8 mouse cellular contexts compared by ENCODE assay signal in the genomic region with DNA sequence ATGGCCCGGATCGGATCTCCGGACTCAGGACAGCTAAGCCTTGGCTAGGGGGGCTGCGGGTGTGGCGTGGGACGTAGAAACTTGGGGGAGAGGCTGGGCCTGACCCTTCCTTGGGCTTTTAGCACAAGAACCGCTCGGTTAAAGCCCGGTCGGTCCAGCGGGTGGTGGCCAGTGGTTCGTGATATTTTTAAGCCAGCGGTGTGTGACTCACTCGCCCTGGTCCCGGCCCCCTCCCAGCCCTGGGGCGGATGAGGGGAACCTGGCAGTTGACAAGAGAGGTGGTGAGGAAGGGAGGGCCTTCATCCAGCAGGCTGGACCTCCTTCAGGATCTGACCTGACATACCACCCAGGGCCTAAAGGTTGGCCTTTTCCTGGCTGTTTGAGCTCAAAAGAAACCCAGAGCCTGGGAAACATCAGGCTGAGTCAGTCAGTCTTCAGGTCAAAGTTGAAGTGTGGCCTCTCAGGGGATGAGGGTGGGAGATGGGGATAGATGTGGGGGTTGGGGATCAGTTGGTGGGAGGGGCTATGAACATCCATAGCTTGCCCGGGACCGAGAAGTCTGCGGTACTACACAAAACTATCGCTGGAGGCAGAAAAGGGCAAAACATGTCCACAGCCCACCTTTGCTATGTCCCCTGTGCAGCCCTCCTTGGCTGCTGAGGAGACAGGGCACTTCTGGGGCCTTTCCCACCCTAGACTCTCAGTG. TPM values are rescaled to one million over a fixed set of nuclear protein-coding genes. Genes with fewer than 3 reads are reported as not detected.
A peak's percentile ranks its signal among the peaks of the same experiment; 100 is the strongest.
DNase-seq lines count a peak whose midpoint lies in the region; ATAC-seq and TF ChIP-seq lines count a peak whose summit lies in the region.

No protein-coding gene starts in this region.

- H3K27ac ChIP-seq in embryonic facial prominence, embryonic 12.5 days: no peak overlapping the region
- peak overlapping the region; percentile 79 for H3K27ac ChIP-seq in kidney, embryonic 16.5 days (ENCODE audit: low read length)
- no peak overlapping the region for H3K27ac ChIP-seq in neural tube, embryonic 15.5 days (replicated peaks)

- peak overlapping the region; percentile 40 for H3K9ac ChIP-seq in embryonic facial prominence, embryonic 12.5 days
- peak overlapping the region; percentile 73 for H3K9ac ChIP-seq in kidney, embryonic 16.5 days (replicated peaks; ENCODE audit: low read length)
- no peak overlapping the region for H3K9ac ChIP-seq in neural tube, embryonic 15.5 days (replicated peaks)

- H3K4me2 ChIP-seq in embryonic facial prominence, embryonic 12.5 days (replicated peaks): peak overlapping the region; percentile 55
- peak overlapping the region; percentile 63 for H3K4me2 ChIP-seq in kidney, embryonic 16.5 days (replicated peaks; ENCODE audit: low read depth, low read length)
- H3K4me2 ChIP-seq in neural tube, embryonic 15.5 days: peak overlapping the region; percentile 41; the same call in 1 of the 2 replicates

- peaks cover 16% of the 10 kb centered on the region for H3K27me3 ChIP-seq in embryonic facial prominence, embryonic 12.5 days
- no peaks in the 10 kb centered on the region for H3K27me3 ChIP-seq in kidney, embryonic 16.5 days (ENCODE audit: insufficient read depth, low read length)
- H3K27me3 ChIP-seq in neural tube, embryonic 15.5 days (replicated peaks): peaks cover 10% of the 10 kb centered on the region; the same call in 1 of the 2 replicates

- peaks cover 9% of the 10 kb centered on the region; the same call in 1 of the 2 replicates for H3K36me3 ChIP-seq in embryonic facial prominence, embryonic 12.5 days
- peaks cover 9% of the 10 kb centered on the region for H3K36me3 ChIP-seq in kidney, embryonic 16.5 days (ENCODE audit: insufficient read depth, low read length)
- H3K36me3 ChIP-seq in neural tube, embryonic 15.5 days: peaks cover 7% of the 10 kb centered on the region

- H3K4me3 ChIP-seq in lung, adult 2 months (replicated peaks; ENCODE audit: extremely low read depth, low read depth, low read length): peak overlapping the region; percentile 43
- peak overlapping the region; percentile 21 for H3K4me3 ChIP-seq in embryonic facial prominence, embryonic 12.5 days
- H3K4me3 ChIP-seq in kidney, embryonic 16.5 days (ENCODE audit: low read length): peak overlapping the region; percentile 47
- H3K4me3 ChIP-seq in neural tube, embryonic 15.5 days (replicated peaks): no peak overlapping the region

- peaks cover 8% of the 10 kb centered on the region for H3K4me1 ChIP-seq in lung, adult 2 months (ENCODE audit: control insufficient read depth, insufficient read depth, low read length)
- H3K4me1 ChIP-seq in embryonic facial prominence, embryonic 12.5 days: peaks cover 13% of the 10 kb centered on the region
- peaks cover 19% of the 10 kb centered on the region for H3K4me1 ChIP-seq in kidney, embryonic 16.5 days (ENCODE audit: insufficient read depth, low read length)
- H3K4me1 ChIP-seq in neural tube, embryonic 15.5 days: peaks cover 6% of the 10 kb centered on the region

- ATAC-seq in embryonic facial prominence, embryonic 12.5 days (ENCODE audit: insufficient number of reproducible peaks, insufficient read depth, low FRiP score, low TSS enrichment): no peak
- peak; percentile 5; the same call in 1 of the 2 replicates for ATAC-seq in kidney, embryonic 16.5 days (ENCODE audit: low FRiP score, low TSS enrichment)
- no peak for ATAC-seq in neural tube, embryonic 15.5 days (ENCODE audit: low FRiP score)
- no peak for ATAC-seq in monocyte, adult 5-6 weeks (replicated peaks; ENCODE audit: insufficient number of reproducible peaks, low FRiP score, low TSS enrichment, poor library complexity, severe bottlenecking)

- WGBS in lung, adult 2 months: 50% methylated on average over 20 of the region's 20 CpGs
- WGBS in embryonic facial prominence, embryonic 12.5 days: 37% methylated on average over 20 of the region's 20 CpGs
- WGBS in kidney, embryonic 16.5 days: 29% methylated on average over 20 of the region's 20 CpGs
- 44% methylated on average over 20 of the region's 20 CpGs for WGBS in neural tube, embryonic 15.5 days

- TF ChIP-seq CTCF in lung, adult 2 months (IDR thresholded peaks at IDR 0.05; ENCODE audit: insufficient read depth, low read length): no peak

- TF ChIP-seq POLR2A in lung, adult 2 months (IDR thresholded peaks at IDR 0.05; ENCODE audit: borderline replicate concordance, extremely low read depth, low read depth, low read length): no peak

- no peak for DNase-seq in lung, adult 2 months
- DNase-seq in lung, postnatal 10 days: no peak
- no peak for DNase-seq in urinary bladder, postnatal 14 days (ENCODE audit: low spot score)
- no peak for DNase-seq in thymus, postnatal 10 days (ENCODE audit: low spot score in 2 of 2)

- no peaks in the 10 kb centered on the region for H3K9me3 ChIP-seq in embryonic facial prominence, embryonic 12.5 days
- no peaks in the 10 kb centered on the region for H3K9me3 ChIP-seq in kidney, embryonic 16.5 days (ENCODE audit: low read length)
- no peaks in the 10 kb centered on the region for H3K9me3 ChIP-seq in neural tube, embryonic 15.5 days (replicated peaks)

RNA-seq across cellular contexts. Expression of a gene that starts 0.7 kb away (rescaled TPM):
- 112 and 143 TPM in 2 replicates for polyA plus RNA-seq in lung, adult 2 months (2012; rRNA removed)
- polyA plus RNA-seq in embryonic facial prominence, embryonic 12.5 days (2016; fragmentation: Nextera tagmentation; extraction: Ambion mirVana): 5.6 and 5.7 TPM in 2 replicates
- 59.4 and 62.9 TPM in 2 replicates for polyA plus RNA-seq in kidney, embryonic 16.5 days (2015; fragmentation: Nextera tagmentation; extraction: Ambion mirVana)
- polyA plus RNA-seq in neural tube, embryonic 15.5 days (2015; fragmentation: Nextera tagmentation; extraction: Ambion mirVana): 0.23 and 10.7 TPM in 2 replicates
- total RNA-seq in monocyte, adult 5-6 weeks (2017): not detected in 3 replicates

RNA-seq across cellular contexts. Expression of a gene that starts 11.8 kb away (rescaled TPM):
- polyA plus RNA-seq in lung, adult 2 months (2012; rRNA removed): 37.2 and 49.2 TPM in 2 replicates
- polyA plus RNA-seq in embryonic facial prominence, embryonic 12.5 days (2016; fragmentation: Nextera tagmentation; extraction: Ambion mirVana): 54.3 and 56.7 TPM in 2 replicates
- 49.3 and 59.8 TPM in 2 replicates for polyA plus RNA-seq in kidney, embryonic 16.5 days (2015; fragmentation: Nextera tagmentation; extraction: Ambion mirVana)
- 50.5 and 55.8 TPM in 2 replicates for polyA plus RNA-seq in neural tube, embryonic 15.5 days (2015; fragmentation: Nextera tagmentation; extraction: Ambion mirVana)
- 2.8 to 16.3 TPM (median 7.1 TPM) in 3 replicates for total RNA-seq in monocyte, adult 5-6 weeks (2017)

RNA-seq across cellular contexts. Expression of a gene that starts 11.9 kb away (rescaled TPM):
- polyA plus RNA-seq in lung, adult 2 months (2012; rRNA removed): 18.6 and 22.7 TPM in 2 replicates
- polyA plus RNA-seq in embryonic facial prominence, embryonic 12.5 days (2016; fragmentation: Nextera tagmentation; extraction: Ambion mirVana): 75.4 and 83.4 TPM in 2 replicates
- 77.4 and 87.5 TPM in 2 replicates for polyA plus RNA-seq in kidney, embryonic 16.5 days (2015; fragmentation: Nextera tagmentation; extraction: Ambion mirVana)
- 178 and 200 TPM in 2 replicates for polyA plus RNA-seq in neural tube, embryonic 15.5 days (2015; fragmentation: Nextera tagmentation; extraction: Ambion mirVana)
- total RNA-seq in monocyte, adult 5-6 weeks (2017): 10.2 to 21.2 TPM (median 16.0 TPM) in 3 replicates

RNA-seq across cellular contexts. Expression of a gene that starts 47.6 kb away (rescaled TPM):
- not detected in 2 replicates for polyA plus RNA-seq in lung, adult 2 months (2012; rRNA removed)
- polyA plus RNA-seq in embryonic facial prominence, embryonic 12.5 days (2016; fragmentation: Nextera tagmentation; extraction: Ambion mirVana): 1.7 and 2.3 TPM in 2 replicates
- polyA plus RNA-seq in kidney, embryonic 16.5 days (2015; fragmentation: Nextera tagmentation; extraction: Ambion mirVana): 1.3 and 1.5 TPM in 2 replicates
- 0.87 and 1.3 TPM in 2 replicates for polyA plus RNA-seq in neural tube, embryonic 15.5 days (2015; fragmentation: Nextera tagmentation; extraction: Ambion mirVana)
- total RNA-seq in monocyte, adult 5-6 weeks (2017): not detected in 3 replicates

RNA-seq across cellular contexts. Expression of a gene that starts 52.6 kb away (rescaled TPM):
- polyA plus RNA-seq in lung, adult 2 months (2012; rRNA removed): 145 and 204 TPM in 2 replicates
- polyA plus RNA-seq in embryonic facial prominence, embryonic 12.5 days (2016; fragmentation: Nextera tagmentation; extraction: Ambion mirVana): 303 and 306 TPM in 2 replicates
- polyA plus RNA-seq in kidney, embryonic 16.5 days (2015; fragmentation: Nextera tagmentation; extraction: Ambion mirVana): 371 and 374 TPM in 2 replicates
- 269 and 298 TPM in 2 replicates for polyA plus RNA-seq in neural tube, embryonic 15.5 days (2015; fragmentation: Nextera tagmentation; extraction: Ambion mirVana)
- total RNA-seq in monocyte, adult 5-6 weeks (2017): 548 to 1,201 TPM (median 1,116 TPM) in 3 replicates
